Mouse (Mus musculus): Measurements from ENCODE around the gene Serpina3m. TPM values are rescaled to one million over a fixed set of nuclear protein-coding genes. Genes with fewer than 3 reads are reported as not detected.
"Not testable (repeated sequence)": the region's sequence is repeated elsewhere in the genome, so short reads cannot be mapped to it uniquely, and the experiment has no call there.

The Serpina3m gene
- total RNA-seq (2021): under 1 TPM; 0.17 to 0.36 TPM
- long read RNA-seq, experiment 1: 0 reads
- long read RNA-seq, experiment 2: 0 reads

DNA sequence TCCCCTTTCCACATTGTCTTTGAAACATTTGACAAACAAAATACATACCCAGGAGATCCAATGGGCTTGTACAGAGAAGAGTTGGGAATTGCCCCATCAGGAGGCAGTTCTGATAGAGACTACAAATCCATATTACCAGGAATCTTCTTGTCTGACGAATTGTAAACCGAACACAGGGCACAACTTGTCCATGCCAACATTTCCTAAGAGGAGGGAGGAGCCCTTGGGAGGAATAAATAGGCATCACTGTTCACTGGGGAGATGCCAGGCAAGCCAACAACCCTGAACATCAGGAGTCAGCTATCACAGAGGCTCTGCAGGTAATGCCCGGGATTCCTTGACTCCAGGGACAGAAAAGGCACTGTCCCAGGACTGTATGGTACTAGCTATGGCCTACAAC, at the start of gene Serpina3m, which contains the start of gene Serpina3k:
TSS of gene Serpina3m (plus strand) at position 261 of the 400 bp plus-strand sequence.
TSS of gene Serpina3k (plus strand) at position 261 of the 400 bp plus-strand sequence.
- not testable (repeated sequence) for DNase-seq

DNA sequence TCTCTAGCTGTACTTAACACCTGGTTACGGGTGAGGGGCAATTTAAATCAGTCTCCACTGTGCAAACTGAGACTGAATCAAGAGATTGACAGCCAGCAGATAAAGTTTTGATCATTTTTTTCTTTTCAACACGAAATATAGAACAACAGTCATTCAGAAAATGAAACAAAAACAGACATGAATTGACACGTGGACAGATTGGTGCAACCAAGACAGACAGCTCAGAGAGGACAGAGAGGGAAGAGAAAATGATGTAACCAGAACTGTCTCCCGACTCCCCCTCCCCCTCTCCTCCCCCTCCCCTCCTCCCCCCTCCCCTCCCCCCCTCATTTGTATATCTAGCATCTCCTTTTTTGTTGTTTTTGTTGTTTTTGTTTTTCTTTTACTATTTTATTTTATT, 48.4 kb upstream of the Serpina3m start:
- no peak for DNase-seq

DNA sequence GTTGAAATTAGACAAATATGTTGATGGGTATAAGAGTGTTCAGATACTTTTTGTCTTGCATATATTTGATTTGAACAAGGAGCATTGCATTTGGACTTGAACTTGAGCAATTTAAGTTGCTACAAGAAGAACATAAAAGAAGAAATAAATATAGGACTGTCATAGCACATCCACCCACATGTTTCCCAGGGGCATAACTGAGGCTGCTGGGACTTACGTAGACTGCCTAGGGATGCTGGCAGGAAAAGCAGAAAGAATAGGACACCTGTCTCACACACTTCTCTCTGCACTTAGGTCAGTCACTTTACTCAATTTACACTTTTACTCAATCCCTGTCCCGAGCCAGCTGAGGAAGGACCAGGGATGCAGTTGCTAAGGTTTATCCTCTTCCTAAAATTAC, 44.3 kb upstream of the Serpina3m start:
- DNase-seq: no peak

DNA sequence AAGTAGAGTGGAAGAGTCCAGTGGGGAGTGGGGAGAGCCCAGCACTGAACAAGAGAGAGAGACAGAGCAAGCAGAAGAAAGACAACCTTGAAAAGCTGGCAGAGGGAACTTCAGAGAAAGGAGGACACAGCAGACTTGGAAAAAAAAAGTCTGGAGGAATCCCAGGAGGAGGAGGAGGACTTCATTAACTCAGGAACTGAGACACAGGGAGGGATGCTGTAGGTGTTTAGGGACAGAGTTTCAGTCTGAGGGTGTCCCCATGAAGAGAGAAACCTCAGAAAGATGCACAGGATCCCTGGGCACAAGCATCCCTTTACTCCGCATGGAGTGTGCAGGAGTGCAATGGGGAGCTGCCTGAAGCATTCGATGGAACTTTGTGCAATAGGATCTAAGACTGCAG, 40.2 kb upstream of the Serpina3m start:
- no peak for DNase-seq

DNA sequence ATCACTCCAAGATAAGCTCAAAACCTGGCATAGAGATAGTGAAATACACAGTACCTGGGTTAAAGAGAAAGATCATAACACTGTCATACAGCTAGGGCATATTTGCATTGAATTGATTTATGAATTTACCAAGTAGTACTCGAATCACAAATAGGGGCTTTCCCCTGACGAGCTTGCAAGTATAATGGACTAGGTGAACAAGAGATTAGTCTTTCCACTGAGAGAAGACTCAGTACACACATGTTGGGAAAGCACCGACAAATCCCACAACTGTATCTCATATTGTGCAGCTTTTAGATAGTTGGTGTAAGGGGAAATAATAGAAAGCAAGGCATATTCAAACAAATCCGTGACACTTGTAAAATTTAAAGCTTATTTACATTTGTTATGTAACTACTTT, 32.3 kb upstream of the Serpina3m start:
- no peak for DNase-seq

DNA sequence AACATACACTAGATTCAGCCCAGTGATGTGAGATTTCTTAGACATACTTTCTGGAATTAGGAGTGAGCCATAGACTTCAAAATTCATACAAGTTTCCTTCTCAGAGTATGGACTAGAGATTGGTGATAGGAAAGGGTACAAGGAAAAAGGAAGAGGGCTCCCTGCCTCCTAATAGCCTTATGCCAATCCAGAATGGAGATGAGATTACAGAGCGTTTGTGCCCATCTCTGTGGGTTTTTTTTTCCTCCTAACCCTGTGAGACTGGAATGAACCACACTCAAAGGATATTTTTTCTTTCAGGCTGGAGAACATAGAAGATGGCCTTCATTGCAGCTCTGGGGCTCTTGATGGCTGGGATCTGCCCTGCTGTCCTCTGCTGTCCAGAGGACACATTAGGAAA, 24.0 kb upstream of the Serpina3m start, which contains the start of gene Serpina3j:
TSS of gene Serpina3j (plus strand) at position 301 of the 400 bp plus-strand sequence.
- no peak for DNase-seq

DNA sequence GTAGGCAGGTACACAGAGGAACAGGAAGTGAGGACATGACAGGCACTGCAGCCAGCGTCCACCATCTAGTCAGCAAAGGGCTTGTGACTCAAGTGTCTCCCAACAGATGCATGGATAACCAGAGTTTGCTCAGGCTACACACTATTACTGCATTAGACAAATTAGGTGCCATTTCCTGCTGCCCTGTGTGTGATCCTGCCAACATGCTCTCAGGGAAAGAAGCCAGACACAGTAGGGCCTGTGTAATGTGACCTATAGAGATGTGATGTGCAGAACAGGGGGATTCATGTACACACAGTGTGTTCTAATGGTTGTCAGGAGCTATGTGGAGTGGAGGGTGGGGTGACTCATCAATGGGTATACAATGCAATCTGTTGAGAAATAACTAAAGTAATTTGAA, 15.8 kb upstream of the Serpina3m start:
- DNase-seq: no peak

DNA sequence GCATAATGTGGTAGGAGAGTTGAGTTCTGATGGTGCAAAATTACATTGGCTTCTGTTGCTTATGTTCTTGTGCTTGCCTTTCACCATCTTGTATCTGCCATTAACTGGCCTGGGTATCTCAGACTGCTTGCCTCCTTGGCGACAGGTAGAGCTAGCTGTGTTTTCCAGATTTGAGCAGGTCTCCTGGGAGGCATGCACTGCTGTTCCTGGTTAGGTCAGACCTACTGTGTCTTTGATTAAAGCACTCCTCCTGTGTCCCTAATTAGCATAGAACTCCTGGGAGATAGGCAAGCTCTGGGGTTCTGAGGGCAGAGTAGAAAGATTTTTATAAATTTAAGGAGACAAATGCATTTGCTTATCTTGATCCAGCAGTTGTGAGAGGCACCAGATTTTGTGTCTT, 6.6 kb upstream of the Serpina3m start:
- no peak for DNase-seq

DNA sequence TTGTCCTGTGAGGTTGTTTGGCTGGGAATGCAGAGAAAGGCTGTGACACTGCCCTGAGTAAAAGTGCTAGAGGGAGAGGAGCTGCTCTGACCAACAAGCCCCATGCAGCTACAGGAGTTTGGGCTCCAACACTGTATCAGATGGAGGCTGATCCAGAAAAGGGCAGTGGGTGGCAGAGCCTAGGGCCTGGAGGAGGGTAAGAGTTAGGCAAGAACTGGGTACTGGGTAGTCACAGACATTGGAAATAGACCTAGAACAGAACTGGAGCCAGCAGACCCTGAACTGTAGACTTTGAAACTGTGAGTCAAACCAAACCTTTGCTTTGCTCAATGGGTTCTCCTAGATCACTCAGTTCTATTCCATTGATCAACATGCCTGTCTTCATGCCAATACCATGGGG, 1.4 kb upstream of the Serpina3m start:
- not testable (repeated sequence) for DNase-seq

DNA sequence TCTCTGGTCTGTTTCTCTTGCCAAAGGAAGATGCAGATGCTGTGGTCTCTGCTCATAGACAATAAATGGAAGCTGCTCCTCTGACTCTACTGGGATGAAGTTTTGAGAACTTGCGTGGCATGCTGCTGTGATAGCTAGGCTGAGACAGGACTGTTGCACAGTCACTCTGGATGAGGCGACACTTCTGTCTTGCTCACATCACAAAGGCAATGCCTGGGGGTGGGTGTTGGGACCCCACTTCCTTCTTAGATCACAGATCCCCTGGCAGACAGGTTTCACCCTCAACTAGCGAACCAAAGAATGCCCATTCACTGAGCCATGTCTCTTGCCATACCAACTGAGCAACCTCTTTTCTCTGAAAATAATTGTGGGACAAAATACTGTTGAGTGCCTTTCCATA, 419 bp downstream of the Serpina3m start:
- no peak for DNase-seq

DNA sequence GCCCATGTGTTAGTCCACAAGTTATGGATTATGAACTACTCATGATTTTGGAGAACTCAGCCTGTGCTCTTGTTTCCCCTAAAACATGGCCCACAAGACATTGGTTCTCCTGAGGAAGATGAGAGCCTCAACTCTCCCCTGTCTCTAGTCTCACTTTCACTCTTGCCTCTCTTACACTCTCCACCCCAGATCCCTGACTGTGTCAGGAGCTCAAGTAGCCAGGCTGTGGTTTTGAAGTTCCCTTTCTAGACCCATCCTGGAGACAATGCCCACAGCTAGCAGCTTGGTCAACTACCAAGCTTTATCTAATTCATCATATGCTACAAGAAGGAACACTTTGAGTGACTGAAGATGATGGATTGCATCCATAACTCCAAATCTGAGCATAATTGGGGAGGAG, 4.2 kb downstream of the Serpina3m start:
- not testable (repeated sequence) for DNase-seq

DNA sequence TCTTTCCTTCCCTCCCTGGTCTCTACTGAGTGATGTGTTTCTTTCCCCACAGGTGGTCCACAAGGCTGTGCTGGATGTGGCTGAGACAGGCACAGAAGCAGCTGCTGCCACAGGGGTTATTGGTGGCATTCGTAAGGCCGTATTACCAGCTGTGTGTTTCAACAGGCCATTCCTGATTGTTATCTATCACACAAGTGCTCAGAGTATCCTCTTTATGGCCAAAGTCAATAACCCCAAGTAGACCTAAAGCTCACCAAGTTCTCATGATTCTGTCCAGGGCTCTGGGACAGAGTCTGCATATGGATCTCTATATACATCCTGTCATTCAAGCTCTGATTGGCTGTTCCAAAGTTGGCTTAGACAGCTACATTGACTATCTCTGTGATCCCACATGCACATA, 6.9 kb downstream of the Serpina3m start:
- no peak for DNase-seq

DNA sequence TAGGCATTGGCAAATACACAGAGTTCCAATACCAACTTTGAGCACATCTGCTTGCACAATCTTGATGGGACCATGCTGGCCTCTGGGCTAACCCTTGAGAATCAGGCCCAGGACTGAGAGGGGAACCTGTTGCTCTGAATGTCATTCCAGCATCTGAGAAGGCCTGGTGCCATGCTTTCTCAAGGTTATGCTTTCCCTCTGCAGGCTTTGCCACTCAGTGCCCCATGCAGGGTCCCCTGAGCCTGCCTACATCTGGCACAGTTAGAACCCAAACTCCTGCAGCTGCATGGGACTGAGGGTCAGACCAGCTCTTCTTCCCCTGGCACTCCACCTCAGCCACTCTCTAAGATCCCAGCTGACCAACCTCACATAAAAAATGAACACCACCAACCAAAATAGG, 7.4 kb downstream of the Serpina3m start:
- DNase-seq: no peak

DNA sequence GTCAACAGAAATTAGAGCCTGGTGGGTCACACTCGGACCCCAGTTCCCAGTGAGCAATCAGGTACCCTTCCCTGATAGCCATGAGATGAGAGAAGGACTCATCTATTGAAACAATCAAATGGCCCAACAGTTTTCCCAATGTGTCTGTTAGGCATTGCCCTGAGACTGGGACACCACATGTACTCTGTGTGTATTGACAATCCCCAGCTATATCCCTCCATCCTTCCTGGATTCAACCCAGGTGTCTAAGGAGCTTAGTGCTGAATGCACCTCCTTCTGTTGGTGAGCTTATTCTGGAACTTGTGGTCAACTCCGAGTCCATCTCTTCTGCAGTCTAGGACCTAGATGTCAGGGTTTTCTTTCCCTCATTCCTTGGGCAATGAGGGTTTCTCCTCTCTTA, 8.8 kb downstream of the Serpina3m start:
- DNase-seq: no peak

DNA sequence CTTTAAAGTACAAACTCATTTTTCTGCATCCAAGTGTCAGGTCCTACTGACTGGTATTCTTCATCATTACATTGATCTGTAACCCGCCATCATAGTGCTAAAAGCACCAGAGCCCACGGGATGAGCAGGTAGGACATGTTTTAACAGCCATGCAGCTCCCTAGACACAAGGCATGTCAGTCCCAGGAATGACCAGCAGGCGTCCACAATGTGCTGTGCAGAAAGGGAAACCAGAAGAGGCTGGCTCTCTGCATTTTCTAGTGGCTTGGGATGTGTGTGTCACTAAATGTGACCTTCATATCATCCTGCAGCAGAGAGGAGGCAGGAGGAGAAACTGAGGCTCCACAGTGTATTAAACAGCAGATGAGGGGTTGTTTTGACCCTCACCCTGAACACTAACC, 13.5 kb downstream of the Serpina3m start:
- peak; percentile 19 to 62 for DNase-seq

DNA sequence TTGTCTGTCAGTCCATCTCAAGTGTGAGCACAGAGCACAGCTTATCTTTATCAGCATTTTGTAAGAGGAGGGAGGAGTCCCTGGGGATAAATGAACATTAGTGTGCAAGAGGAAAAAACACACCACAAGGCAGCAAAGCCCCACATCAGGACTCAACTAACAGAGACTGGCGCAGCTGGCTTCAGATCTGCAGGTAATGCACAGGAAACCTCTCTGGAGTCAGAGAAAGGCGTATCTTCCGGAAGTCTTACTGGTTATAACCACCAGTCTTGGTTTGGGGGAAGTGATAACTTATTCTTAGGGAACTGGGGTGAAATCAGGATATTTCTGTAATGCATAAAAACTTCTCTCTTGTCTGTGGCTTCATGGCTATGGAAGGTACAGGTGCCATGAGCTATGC, 17.7 kb downstream of the Serpina3m start:
- no peak for DNase-seq

DNA sequence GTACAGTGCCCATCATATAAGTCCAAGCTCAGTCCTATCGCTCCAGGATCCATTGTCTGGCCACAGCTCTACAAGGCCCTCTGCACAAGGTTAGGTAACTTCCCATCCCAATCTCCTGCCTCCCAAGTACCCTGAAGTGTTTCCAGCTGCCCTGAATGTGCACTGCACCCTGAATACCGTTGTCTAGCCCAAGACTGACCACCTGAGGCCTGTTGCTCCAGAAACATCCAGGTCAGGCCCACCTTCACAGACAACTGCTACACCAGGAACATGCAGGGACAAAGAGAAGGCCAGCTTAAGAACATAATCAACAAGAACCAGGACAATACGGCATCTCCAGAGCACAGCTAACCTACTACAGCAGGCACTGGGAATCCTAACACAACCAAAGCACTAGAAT, 31.7 kb downstream of the Serpina3m start:
- DNase-seq: no peak

DNA sequence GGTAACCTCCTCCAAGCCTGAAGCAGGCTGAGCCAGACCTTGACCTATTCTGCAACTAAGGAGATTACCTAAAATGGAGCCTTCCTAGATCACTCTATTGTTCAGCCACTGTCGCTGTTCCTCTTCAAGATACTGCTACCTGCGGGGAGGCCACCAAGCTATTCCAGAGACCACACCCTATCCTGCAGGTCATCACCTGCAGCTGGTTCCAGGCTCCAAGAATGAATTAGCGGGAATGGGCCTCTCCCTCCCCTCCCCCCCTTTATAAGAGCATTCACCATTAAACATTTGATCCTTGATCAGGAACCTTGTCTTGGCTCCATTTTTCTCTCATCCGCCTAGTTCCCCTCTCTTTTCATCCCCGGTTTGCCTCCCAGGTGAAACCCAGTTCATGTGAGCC, 38.9 kb downstream of the Serpina3m start:
- not testable (repeated sequence) for DNase-seq

DNA sequence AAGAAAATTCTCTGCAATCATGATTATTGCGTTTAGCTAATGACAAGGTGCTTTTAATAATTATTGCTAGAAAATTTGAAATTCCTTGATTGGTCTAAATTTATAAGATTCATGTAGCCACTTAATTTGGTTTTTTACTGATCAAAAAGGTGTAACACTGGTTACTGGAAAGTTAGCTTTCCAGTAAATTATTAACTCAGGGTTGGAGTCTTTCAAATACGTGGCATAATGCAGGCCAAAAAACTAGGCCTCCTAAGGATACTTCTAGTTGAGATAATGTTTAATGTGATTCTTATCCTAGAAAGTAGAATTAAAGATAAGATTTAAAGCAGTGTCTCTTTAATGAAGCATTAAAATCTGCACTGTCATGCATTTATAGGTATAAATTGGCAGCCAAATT, 40.1 kb downstream of the Serpina3m start:
- not testable (repeated sequence) for DNase-seq

DNA sequence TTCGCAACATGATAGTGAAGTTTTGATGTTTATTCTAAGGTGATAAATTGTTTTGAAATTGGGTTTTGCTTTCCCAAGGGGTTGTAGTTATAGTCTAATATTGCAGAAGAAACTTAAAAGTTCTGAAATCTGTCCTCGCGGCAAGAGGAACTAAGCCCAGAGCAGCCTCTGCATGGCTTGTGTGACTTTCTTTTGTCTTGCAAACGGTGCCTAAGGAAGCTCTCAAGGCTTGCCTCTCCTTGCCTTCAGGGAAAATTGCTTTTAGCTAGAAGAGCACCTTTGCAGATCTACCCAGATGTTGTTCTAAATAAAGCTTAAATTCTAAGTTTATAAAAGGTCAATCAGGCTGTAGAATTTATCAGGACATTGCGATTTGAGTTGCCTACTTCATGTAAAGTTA, 40.5 kb downstream of the Serpina3m start:
- not testable (repeated sequence) for DNase-seq

DNA sequence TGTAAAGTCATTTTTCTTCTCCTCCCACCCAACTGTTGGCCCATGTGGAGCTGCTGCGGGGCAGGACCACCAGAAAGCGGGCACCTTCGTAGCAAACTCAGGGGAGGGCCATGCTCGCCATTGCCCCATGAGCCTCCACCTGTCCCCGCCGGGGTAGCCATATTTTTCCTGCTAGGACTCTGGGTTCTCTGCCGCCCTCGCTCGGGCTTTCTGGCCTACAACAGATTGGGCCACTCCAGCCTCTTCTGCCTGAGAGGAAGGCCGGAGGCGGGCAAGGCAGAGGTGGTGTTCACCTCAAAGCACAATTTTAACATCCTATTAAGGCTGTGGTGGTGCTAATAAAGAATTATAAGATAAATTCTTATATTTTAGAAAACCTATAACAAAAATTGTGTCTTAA, 41.6 kb downstream of the Serpina3m start:
- no peak for DNase-seq

DNA sequence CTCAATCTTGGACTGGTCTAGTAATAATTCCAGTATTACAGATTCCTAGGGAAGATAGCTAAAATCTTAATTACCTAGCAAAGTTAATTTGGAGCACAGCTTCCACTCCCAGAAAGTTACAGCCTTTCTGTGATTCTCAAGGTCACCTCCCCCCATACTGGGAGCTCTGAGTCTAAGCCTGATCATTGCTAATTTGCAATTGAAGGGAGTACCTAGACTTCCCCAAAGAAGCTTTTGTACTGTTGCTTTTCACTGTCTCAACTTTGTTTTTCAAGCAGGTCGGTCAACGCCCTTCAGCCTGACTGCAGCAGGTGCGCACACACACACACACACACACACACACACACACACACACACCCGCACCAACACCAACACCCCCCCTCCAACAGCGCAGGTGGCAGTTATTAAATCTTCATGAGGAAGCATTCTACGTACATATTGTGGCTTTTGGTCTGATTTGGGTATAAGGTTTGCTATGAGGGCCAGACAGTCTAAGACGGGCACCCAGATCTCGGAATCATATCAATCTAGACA, 42.9 kb downstream of the Serpina3m start:
- DNase-seq: not testable (repeated sequence)

DNA sequence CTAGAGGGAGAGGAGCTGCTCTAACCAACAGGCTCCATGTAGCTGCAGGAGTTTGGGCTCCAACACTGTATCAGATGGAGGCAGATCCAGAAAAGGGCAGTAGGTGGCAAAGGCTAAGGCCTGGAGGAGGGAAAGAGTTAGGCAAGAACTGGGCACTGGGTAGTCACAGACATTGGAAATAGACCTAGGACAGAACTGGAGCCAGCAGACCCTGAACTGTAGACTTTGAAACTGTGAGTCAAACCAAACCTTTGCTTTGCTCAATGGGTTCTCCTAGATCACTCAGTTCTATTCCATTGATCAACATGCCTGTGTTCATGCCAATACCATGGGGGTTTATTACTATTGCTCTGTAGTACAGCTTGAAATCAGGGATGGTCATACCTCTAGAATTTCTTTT, 47.7 kb downstream of the Serpina3m start:
- not testable (repeated sequence) for DNase-seq

DNA sequence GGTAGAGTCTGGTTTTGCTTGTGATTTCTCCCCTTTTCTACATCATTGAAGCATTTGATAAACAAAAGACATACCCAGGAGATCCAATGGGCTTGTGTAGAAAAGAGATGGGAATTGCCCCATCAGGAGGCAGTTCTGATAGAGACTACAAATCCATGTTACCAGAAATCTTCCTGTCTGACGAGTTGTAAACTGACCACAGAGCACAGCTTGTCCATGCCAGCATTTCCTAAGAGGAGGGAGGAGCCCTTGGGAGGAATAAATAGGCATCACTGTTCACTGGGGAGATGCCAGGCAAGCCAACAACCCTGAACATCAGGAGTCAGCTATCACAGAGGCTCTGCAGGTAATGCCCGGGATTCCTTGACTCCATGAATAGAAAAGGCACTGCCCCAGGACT, 48.6 kb downstream of the Serpina3m start:
- peak in 1 of 2 experiments; percentile 12 for DNase-seq

DNA sequence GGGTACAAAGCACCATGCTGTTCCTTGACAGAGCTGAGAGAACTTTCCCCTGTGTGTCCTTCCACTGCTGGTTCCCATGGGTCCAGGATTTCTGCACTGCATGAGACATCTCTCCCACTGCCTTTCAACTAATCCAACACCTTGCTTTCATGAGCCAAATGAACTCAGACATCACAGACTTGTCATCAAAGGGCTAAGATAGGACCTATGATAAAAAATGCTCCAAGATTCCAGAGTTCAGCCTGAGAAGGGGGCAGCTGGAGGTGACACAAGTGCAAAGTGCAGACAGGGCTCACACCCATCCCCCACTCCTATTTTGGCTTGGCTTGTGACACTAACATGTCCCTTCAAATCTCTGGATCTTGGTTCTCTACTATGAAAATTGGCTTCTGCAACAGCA, 50.2 kb downstream of the Serpina3m start:
- no peak for DNase-seq
